Mouse (Mus musculus): ENCODE data around the gene Anxa6. TPM values are rescaled to one million over a fixed set of nuclear protein-coding genes. Genes with fewer than 3 reads are reported as not detected.

The Anxa6 gene
- polyA plus RNA-seq, 1 experiment = 628 TPM

DNA sequence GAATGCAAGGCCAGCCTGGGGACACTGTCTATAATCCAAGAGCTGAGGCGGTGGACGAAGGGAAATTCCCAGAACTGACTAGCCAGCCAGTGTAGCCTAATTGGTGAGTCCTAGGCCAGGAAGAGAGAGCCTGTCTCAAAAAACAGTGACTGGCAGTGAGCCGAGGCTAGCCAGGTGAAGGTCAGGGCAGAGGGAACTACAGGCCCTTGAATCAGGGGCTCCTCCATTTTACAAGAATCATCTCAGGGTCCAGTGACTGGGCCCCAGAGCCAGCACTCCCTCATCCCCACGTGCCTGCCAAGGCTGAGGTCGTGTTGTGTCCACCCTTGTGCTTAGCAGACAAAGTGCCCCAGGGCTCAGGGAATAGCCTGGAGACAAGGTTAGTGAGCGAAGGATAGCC lies 82.6 kb downstream of the Anxa6 start:
- Histone ChIP-seq H3K4me3 (ENCODE audit: insufficient read depth, poor library complexity, severe bottlenecking) (no peak overlapping the region), H3K27me3 (ENCODE audit: control insufficient read depth, insufficient read depth, insufficient read length) (no peaks in the 10 kb centered on the region), H3ac (ENCODE audit: control insufficient read depth, insufficient read length, low read depth) (no peak overlapping the region), H3K36me3 (ENCODE audit: control insufficient read depth, insufficient read depth) (no peaks in the 10 kb centered on the region), H3K79me3 (ENCODE audit: low read depth) (peaks cover 29% of the 10 kb centered on the region), H3K79me2 (ENCODE audit: control insufficient read depth, insufficient read depth) (peaks cover 72% of the 10 kb centered on the region)
- TF ChIP-seq MAX (IDR thresholded peaks at IDR 0.05) = no peak
- no peak for TF ChIP-seq MYOG (IDR thresholded peaks at IDR 0.05; ENCODE audit: control insufficient read depth, extremely low read depth, insufficient read length)
- no peak for TF ChIP-seq MYOD1 (IDR thresholded peaks at IDR 0.05; ENCODE audit: control insufficient read depth, insufficient read length, low read depth)
- TF ChIP-seq CTCF (IDR thresholded peaks at IDR 0.05; ENCODE audit: control insufficient read depth, insufficient read depth, insufficient read length) = no peak
- no peak for TF ChIP-seq CEBPB (IDR thresholded peaks at IDR 0.05; ENCODE audit: low read depth)
- TF ChIP-seq FOSL1 (IDR thresholded peaks at IDR 0.05; ENCODE audit: insufficient read depth, low read length, poor library complexity, severe bottlenecking) = no peak
- no peak for TF ChIP-seq USF1 (IDR thresholded peaks at IDR 0.05; ENCODE audit: low read depth)

DNA sequence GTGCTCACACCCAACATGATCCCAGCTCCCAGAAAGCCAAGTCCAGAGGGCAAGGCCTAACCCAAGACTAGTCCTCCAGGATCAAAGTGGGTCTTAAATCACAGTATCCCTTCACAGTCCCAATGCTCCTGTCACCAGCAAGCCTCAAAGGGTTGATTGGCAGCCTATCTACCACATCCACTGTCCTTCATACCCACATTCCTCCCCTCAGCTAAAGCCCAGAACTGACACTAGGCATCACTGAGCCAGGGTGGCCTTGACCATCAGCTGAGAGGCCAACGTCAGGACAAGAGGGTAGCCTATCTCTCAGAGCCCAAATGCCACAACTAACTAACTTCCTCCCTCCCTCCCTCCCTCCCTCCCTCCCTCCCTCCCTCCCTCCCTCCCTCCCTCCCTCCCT lies 83.5 kb downstream of the Anxa6 start:
- H3K4me3 ChIP-seq (ENCODE audit: insufficient read depth, poor library complexity, severe bottlenecking) = no peak overlapping the region
- TF ChIP-seq USF1 (IDR thresholded peaks at IDR 0.05; ENCODE audit: low read depth) = no peak
- TF ChIP-seq CTCF (IDR thresholded peaks at IDR 0.05; ENCODE audit: control insufficient read depth, insufficient read depth, insufficient read length) = no peak
- no peak for TF ChIP-seq CEBPB (IDR thresholded peaks at IDR 0.05; ENCODE audit: low read depth)
- TF ChIP-seq MYOG (IDR thresholded peaks at IDR 0.05; ENCODE audit: control insufficient read depth, extremely low read depth, insufficient read length) = no peak
- TF ChIP-seq FOSL1 (IDR thresholded peaks at IDR 0.05; ENCODE audit: insufficient read depth, low read length, poor library complexity, severe bottlenecking) = no peak
- no peak for TF ChIP-seq MYOD1 (IDR thresholded peaks at IDR 0.05; ENCODE audit: control insufficient read depth, insufficient read length, low read depth)
- TF ChIP-seq MAX (IDR thresholded peaks at IDR 0.05) = no peak
- peaks cover 63% of the 10 kb centered on the region for H3K79me2 ChIP-seq (ENCODE audit: control insufficient read depth, insufficient read depth)
- no peaks in the 10 kb centered on the region for H3K27me3 ChIP-seq (ENCODE audit: control insufficient read depth, insufficient read depth, insufficient read length)
- no peaks in the 10 kb centered on the region for H3K36me3 ChIP-seq (ENCODE audit: control insufficient read depth, insufficient read depth)
- H3K79me3 ChIP-seq (ENCODE audit: low read depth) = peaks cover 26% of the 10 kb centered on the region
- no peak overlapping the region for H3ac ChIP-seq (ENCODE audit: control insufficient read depth, insufficient read length, low read depth)

DNA sequence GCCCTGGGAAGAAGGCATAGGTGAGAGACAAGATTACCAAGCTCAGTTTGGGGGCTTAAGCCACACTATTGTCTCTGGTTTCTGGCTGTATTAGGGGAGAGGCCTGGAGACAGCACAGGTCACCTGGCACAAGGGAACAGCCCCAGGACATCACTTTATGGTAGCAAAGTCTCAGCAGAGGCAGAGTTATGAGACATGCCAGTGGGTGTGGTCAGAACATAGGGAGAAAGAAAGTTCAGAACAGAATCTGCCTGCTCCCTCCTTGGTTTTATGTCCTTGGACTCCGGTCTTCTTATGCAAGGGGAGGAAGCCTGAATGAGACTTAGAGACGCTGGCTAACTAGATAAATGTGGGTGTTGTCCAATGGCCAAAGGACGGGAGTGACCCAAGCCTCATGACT lies 88.5 kb downstream of the Anxa6 start:
- TF ChIP-seq USF1 (IDR thresholded peaks at IDR 0.05; ENCODE audit: low read depth) (no peak), MYOD1 (IDR thresholded peaks at IDR 0.05; ENCODE audit: control insufficient read depth, insufficient read length, low read depth) (no peak), CEBPB (IDR thresholded peaks at IDR 0.05; ENCODE audit: low read depth) (no peak), CTCF (IDR thresholded peaks at IDR 0.05; ENCODE audit: control insufficient read depth, insufficient read depth, insufficient read length) (no peak), MYOG (IDR thresholded peaks at IDR 0.05; ENCODE audit: control insufficient read depth, extremely low read depth, insufficient read length) (no peak), MAX (IDR thresholded peaks at IDR 0.05) (no peak), FOSL1 (IDR thresholded peaks at IDR 0.05; ENCODE audit: insufficient read depth, low read length, poor library complexity, severe bottlenecking) (no peak)
- peaks cover 3% of the 10 kb centered on the region for H3K79me3 ChIP-seq (ENCODE audit: low read depth)
- no peaks in the 10 kb centered on the region for H3K27me3 ChIP-seq (ENCODE audit: control insufficient read depth, insufficient read depth, insufficient read length)
- H3ac ChIP-seq (ENCODE audit: control insufficient read depth, insufficient read length, low read depth) = no peak overlapping the region
- no peak overlapping the region for H3K4me3 ChIP-seq (ENCODE audit: insufficient read depth, poor library complexity, severe bottlenecking)
- no peaks in the 10 kb centered on the region for H3K36me3 ChIP-seq (ENCODE audit: control insufficient read depth, insufficient read depth)
- H3K79me2 ChIP-seq (ENCODE audit: control insufficient read depth, insufficient read depth) = peaks cover 15% of the 10 kb centered on the region

DNA sequence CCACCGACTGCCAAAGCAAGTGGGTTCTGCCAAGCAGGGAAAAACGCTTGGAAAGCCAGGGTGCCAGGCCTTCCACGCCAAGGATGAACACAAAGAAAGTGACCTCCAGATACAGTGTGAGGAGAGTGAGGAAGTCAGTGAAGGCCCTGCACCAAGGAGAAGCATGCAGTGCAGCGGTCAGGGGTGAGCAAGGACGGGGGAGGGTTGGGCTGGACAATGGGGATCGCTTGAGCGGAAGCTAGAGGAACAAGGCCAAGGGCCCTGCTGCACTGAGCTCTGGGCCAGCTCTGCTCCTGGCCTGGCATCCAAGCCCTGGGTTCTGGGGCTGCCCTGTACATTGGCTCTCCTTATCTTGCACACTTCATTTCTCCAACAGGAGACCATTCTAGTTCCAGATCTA lies 93.2 kb downstream of the Anxa6 start:
- Histone ChIP-seq H3K79me2 (ENCODE audit: control insufficient read depth, insufficient read depth) (no peaks in the 10 kb centered on the region), H3K4me3 (ENCODE audit: insufficient read depth, poor library complexity, severe bottlenecking) (no peak overlapping the region), H3K79me3 (ENCODE audit: low read depth) (peaks cover 3% of the 10 kb centered on the region), H3K36me3 (ENCODE audit: control insufficient read depth, insufficient read depth) (peaks cover 12% of the 10 kb centered on the region), H3K27me3 (ENCODE audit: control insufficient read depth, insufficient read depth, insufficient read length) (no peaks in the 10 kb centered on the region), H3ac (ENCODE audit: control insufficient read depth, insufficient read length, low read depth) (no peak overlapping the region)
- TF ChIP-seq MYOG (IDR thresholded peaks at IDR 0.05; ENCODE audit: control insufficient read depth, extremely low read depth, insufficient read length) (no peak), MYOD1 (IDR thresholded peaks at IDR 0.05; ENCODE audit: control insufficient read depth, insufficient read length, low read depth) (no peak), CEBPB (IDR thresholded peaks at IDR 0.05; ENCODE audit: low read depth) (no peak), FOSL1 (IDR thresholded peaks at IDR 0.05; ENCODE audit: insufficient read depth, low read length, poor library complexity, severe bottlenecking) (no peak), MAX (IDR thresholded peaks at IDR 0.05) (no peak), USF1 (IDR thresholded peaks at IDR 0.05; ENCODE audit: low read depth) (no peak), CTCF (IDR thresholded peaks at IDR 0.05; ENCODE audit: control insufficient read depth, insufficient read depth, insufficient read length) (no peak)

DNA sequence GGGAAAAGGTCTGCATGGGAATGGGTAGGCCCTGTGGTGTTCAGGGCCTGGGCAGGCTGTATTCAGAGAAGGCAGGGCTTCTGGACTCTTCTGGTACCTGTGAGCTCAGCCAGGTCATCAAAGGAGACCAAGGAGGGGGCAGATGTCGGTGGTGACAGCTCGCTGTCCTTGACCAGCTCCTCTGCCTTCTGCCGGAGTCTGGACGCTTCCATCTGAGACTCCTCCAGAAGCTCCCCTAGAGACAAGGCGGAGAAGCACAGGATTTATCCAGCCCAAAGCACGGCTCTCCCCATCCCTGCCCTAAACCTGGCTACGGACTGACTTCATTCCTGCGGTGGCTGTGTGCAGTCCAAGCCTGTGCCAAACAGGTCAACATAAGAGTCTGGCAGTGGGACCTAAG lies 93.7 kb downstream of the Anxa6 start:
- Histone ChIP-seq H3K79me3 (ENCODE audit: low read depth) (peaks cover 3% of the 10 kb centered on the region), H3K79me2 (ENCODE audit: control insufficient read depth, insufficient read depth) (no peaks in the 10 kb centered on the region), H3K36me3 (ENCODE audit: control insufficient read depth, insufficient read depth) (peaks cover 12% of the 10 kb centered on the region), H3K27me3 (ENCODE audit: control insufficient read depth, insufficient read depth, insufficient read length) (no peaks in the 10 kb centered on the region), H3ac (ENCODE audit: control insufficient read depth, insufficient read length, low read depth) (no peak overlapping the region), H3K4me3 (ENCODE audit: insufficient read depth, poor library complexity, severe bottlenecking) (no peak overlapping the region)
- TF ChIP-seq CEBPB (IDR thresholded peaks at IDR 0.05; ENCODE audit: low read depth) (no peak), MAX (IDR thresholded peaks at IDR 0.05) (no peak), USF1 (IDR thresholded peaks at IDR 0.05; ENCODE audit: low read depth) (no peak), FOSL1 (IDR thresholded peaks at IDR 0.05; ENCODE audit: insufficient read depth, low read length, poor library complexity, severe bottlenecking) (no peak), MYOG (IDR thresholded peaks at IDR 0.05; ENCODE audit: control insufficient read depth, extremely low read depth, insufficient read length) (no peak), MYOD1 (IDR thresholded peaks at IDR 0.05; ENCODE audit: control insufficient read depth, insufficient read length, low read depth) (no peak), CTCF (IDR thresholded peaks at IDR 0.05; ENCODE audit: control insufficient read depth, insufficient read depth, insufficient read length) (no peak)

DNA sequence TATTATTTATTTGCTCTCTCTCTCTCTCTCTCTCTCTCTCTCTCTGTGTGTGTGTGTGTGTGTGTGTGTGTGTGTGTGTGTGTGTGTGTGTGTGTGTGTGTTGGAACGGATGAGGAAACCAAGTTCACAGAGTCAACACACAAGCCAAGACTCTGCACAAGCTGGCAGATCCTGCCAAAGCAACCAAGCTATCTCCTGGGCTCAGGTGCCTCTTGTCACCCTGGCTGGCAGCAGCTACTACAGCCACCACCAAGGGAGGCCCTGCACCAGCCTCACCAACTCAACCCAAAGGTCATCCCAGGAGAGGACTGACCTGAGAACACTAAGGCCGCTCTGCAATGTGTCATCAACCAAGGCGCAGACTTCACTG lies 96.5 kb downstream of the Anxa6 start:
- Histone ChIP-seq H3K79me3 (ENCODE audit: low read depth) (no peaks in the 10 kb centered on the region), H3ac (ENCODE audit: control insufficient read depth, insufficient read length, low read depth) (no peak overlapping the region), H3K27me3 (ENCODE audit: control insufficient read depth, insufficient read depth, insufficient read length) (no peaks in the 10 kb centered on the region), H3K4me3 (ENCODE audit: insufficient read depth, poor library complexity, severe bottlenecking) (no peak overlapping the region), H3K36me3 (ENCODE audit: control insufficient read depth, insufficient read depth) (peaks cover 22% of the 10 kb centered on the region), H3K79me2 (ENCODE audit: control insufficient read depth, insufficient read depth) (no peaks in the 10 kb centered on the region)
- no peak for TF ChIP-seq FOSL1 (IDR thresholded peaks at IDR 0.05; ENCODE audit: insufficient read depth, low read length, poor library complexity, severe bottlenecking)
- no peak for TF ChIP-seq CEBPB (IDR thresholded peaks at IDR 0.05; ENCODE audit: low read depth)
- TF ChIP-seq MYOG (IDR thresholded peaks at IDR 0.05; ENCODE audit: control insufficient read depth, extremely low read depth, insufficient read length) = no peak
- TF ChIP-seq USF1 (IDR thresholded peaks at IDR 0.05; ENCODE audit: low read depth) = no peak
- no peak for TF ChIP-seq CTCF (IDR thresholded peaks at IDR 0.05; ENCODE audit: control insufficient read depth, insufficient read depth, insufficient read length)
- no peak for TF ChIP-seq MAX (IDR thresholded peaks at IDR 0.05)
- no peak for TF ChIP-seq MYOD1 (IDR thresholded peaks at IDR 0.05; ENCODE audit: control insufficient read depth, insufficient read length, low read depth)
